Mouse (Mus musculus) CD4-positive naive resting alpha-beta T cell, adult 76 days (primary cell): Measurements from ENCODE around the gene Olfr750. TPM values are rescaled to one million over a fixed set of nuclear protein-coding genes. Genes with fewer than 3 reads are reported as not detected.

Source experiments
- total RNA-seq: library from RNA; stranded (reverse); gene quantifications from one replicate; pipeline ENCODE4 v1.2.4, GENCODE M21; 2023

The Olfr750 gene
- total RNA-seq: not detected

DNA sequence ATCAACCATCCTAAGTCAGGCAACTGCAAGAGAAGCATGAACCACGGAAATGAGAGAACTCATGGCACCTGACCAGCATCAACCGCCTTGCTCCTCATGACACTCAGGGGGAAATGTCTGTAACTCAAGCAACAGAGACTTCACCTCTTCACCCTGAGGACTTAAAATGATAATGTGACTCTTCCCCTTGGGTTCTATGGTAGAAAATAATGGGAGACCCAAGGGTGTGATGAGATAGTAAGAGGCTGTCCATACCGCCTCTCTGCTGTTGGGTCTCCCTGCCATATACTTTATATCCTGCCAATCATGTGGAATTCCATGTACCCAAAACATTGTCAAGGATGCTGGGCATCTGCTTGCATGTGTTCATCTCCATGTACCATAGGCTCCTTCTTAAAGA, at the start of gene Olfr750:
Gene Olfr750, minus strand, starts transcription at position 101 of the 400 bp plus-strand sequence.

GRCm38 (mm10) chr14:51113916-51114560, 39.8 kb upstream of the Olfr750 start, which contains the start of gene Eddm3b:
Gene Eddm3b, plus strand, starts transcription at chr14:51114426.

GRCm38 (mm10) chr14:51090921-51091900, 17.0 kb upstream of the Olfr750 start, which contains the start of the genes Rnase4 and Ang:
Gene Rnase4, plus strand, starts transcription at chr14:51091077.
Gene Ang, plus strand, starts transcription at chr14:51091150.

GRCm38 (mm10) chr14:51057401-51057831, 16.8 kb downstream of the Olfr750 start, which contains the start of gene Rnase12:
Gene Rnase12, minus strand, starts transcription at chr14:51057661.

DNA sequence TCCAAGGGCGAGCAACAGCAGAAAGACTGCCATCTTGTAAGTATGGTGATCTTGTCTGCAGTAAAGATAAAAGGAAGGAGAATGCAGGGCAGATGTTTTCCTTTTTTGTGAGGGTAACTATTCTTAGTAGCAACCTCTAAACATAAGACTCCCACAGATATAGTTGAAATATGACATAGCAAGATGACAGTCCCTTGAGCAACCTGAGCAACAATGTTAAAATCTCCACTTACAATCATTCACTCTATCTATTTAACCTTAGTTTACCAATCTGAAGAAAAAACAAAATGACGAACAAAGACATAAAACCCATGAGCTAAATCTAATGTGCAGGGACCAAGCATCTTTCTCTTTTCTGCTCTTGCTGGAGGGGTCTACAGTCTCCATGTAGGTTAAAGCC, 24.2 kb downstream of the Olfr750 start, which contains the start of gene Rnase11:
Gene Rnase11, minus strand, starts transcription at position 101 of the 400 bp plus-strand sequence.

DNA sequence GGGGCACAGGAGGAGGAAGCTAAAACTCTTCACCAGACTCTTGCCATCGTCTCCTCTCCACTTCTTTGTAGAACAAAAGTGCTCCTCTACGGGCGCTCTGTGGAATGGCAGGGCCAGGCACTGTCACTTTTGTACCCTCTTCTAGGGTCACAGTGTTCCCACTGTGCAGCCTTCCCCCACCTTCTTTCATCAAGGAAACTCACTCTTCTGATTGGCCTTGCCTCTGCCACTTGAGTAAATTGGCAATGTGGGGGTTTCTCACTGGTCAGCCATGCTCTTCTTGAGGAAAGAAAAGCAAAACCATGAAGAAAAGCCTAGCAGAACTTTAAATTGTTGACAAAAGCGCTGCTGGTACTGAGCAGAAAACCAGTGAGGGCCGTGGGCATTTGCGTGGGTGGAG, 32.5 kb downstream of the Olfr750 start, which contains the start of gene Rnase9:
Gene Rnase9, minus strand, starts transcription at position 101 of the 400 bp plus-strand sequence.

Other genes with a start within 250 kb of the Olfr750 start
- 45.2 TPM for gene Tep1, start 203.9 kb downstream of the Olfr750 start, total RNA-seq
- 0.41 TPM for gene Klhl33, start 176.9 kb downstream of the Olfr750 start, total RNA-seq
- 36.9 TPM for gene Osgep, start 149.5 kb downstream of the Olfr750 start, total RNA-seq
- 43.1 TPM for gene Apex1, start 149.5 kb downstream of the Olfr750 start, total RNA-seq
- 122 TPM for gene Pip4p1, start 143.6 kb downstream of the Olfr750 start, total RNA-seq
- gene Pnp, start 143.4 kb downstream of the Olfr750 start, total RNA-seq: 21.6 TPM
- gene Gm49342, start 129.9 kb downstream of the Olfr750 start, total RNA-seq: 17.4 TPM
- gene Pnp2, start 118.4 kb downstream of the Olfr750 start, total RNA-seq: 2.6 TPM
- gene Rnase10, start 66.7 kb downstream of the Olfr750 start, total RNA-seq: not detected
- gene Rnase9, start 32.6 kb downstream of the Olfr750 start, total RNA-seq: not detected
- not detected for gene Rnase11, start 24.3 kb downstream of the Olfr750 start, total RNA-seq
- not detected for gene Rnase12, start 16.8 kb downstream of the Olfr750 start, total RNA-seq
- 0.73 TPM for gene Rnase4, start 16.6 kb upstream of the Olfr750 start, total RNA-seq
- not detected for gene Ang, start 16.7 kb upstream of the Olfr750 start, total RNA-seq
- gene Eddm3b, start 40.0 kb upstream of the Olfr750 start, total RNA-seq: not detected
- 8.2 TPM for gene Rnase6, start 49.5 kb upstream of the Olfr750 start, total RNA-seq
- not detected for gene Rnase1, start 72.3 kb upstream of the Olfr750 start, total RNA-seq
- gene Rnase2b, start 87.8 kb upstream of the Olfr750 start, total RNA-seq: not detected
- not detected for gene Ang2, start 124.7 kb upstream of the Olfr750 start, total RNA-seq
- not detected for gene Ear14, start 129.0 kb upstream of the Olfr750 start, total RNA-seq
- not detected for gene Rnase2a, start 181.7 kb upstream of the Olfr750 start, total RNA-seq